Mouse (Mus musculus) liver, postnatal 0 days (tissue): Measurements from ENCODE around the gene Pld5.

ENCODE experiments used
- CTCF ChIP-seq: sonication (generic); IDR thresholded peaks from 2 replicates; pipeline ENCODE4 v1.5.1; 2016; ENCODE audit warnings: antibody characterized with exemption, low read depth
- EP300 ChIP-seq: IDR thresholded peaks from 2 replicates; pipeline ENCODE4 v1.6.1; 2016; ENCODE audit warnings: antibody characterized with exemption, low read depth, mild to moderate bottlenecking

GRCm38 (mm10) chr1:176043056-176043455, 232.1 kb downstream of the Pld5 start:
- TF ChIP-seq CTCF (no peak), EP300 (no peak)
